Mouse (Mus musculus): ENCODE measurements around the gene Kctd10.

DNA sequence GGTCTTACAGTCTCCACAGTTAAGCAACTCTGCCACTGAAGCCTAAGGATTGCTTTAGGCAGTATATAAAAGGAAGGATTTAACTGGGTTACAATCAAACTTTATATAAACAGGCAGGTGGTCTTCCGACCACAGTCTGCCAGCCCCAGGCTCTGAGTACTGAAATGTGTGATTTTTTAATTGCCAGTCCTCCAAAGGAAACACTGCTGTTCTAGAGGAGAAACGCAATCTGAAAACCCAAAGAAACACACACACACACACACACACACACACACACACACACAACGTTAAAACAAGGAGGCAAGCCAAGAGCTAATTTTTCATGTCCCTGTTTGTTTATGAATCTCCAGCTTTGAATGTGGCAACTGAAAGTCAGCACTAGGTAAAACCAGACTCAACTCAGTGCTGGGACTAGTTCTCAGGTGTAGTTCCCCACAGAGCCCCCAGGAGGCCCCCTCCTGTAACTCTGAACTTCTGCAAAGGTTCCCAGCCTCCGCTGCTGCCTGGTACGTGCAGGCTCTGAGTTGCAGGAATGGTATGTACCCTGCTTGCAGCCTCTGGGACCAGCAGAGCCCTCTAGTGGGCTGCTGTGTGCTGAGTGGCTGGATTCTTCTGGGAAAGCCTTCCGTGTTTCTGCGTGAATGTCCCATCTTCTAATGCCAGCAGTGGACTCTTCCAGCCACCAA is 23.9 kb downstream of the Kctd10 start:
- TF ChIP-seq CTCF (IDR thresholded peaks at IDR 0.05) (peak; percentile 94), EP300 (IDR thresholded peaks at IDR 0.05) (peak; percentile 95)

All from lung, postnatal 0 days (tissue).